Mouse (Mus musculus) cerebral cortex, adult 2 months (tissue): ENCODE data around the gene Tmem179b.

ENCODE experiments used
- WGBS: fragments of 180-500 bp; shearing (Covaris S2); methylation state at CpG from one replicate; pipeline ENCODE4 v1.1.7; 2018; 5-methylcytosine and 5-hydroxymethylcytosine counted together

Gene Tmem179b

GRCm38 (mm10) chr19:8728335-8729099, 45.8 kb downstream of the Tmem179b start:
- WGBS, result 60% methylated on average over 3 of the region's 3 CpGs

GRCm38 (mm10) chr19:8727495-8728114, 46.7 kb downstream of the Tmem179b start:
- 42% methylated on average over 5 of the region's 5 CpGs for WGBS

- 37% methylated on average over 3 of the region's 3 CpGs for WGBS
Observed at GRCm38 (mm10) chr19:8726609-8727390, 47.5 kb downstream of the Tmem179b start.

GRCm38 (mm10) chr19:8725081-8725613, 49.1 kb downstream of the Tmem179b start:
- 52% methylated on average over 4 of the region's 4 CpGs for WGBS

- WGBS, result 7% methylated on average over 2 of the region's 2 CpGs
Observed at GRCm38 (mm10) chr19:8724392-8724791, 49.9 kb downstream of the Tmem179b start.

GRCm38 (mm10) chr19:8723574-8724346, 50.5 kb downstream of the Tmem179b start:
- WGBS, result 1% methylated on average over 20 of the region's 20 CpGs

- WGBS, result under 1% methylated on average over 50 of the region's 50 CpGs
Observed at GRCm38 (mm10) chr19:8722907-8723573, 51.2 kb downstream of the Tmem179b start, which contains the start of gene Slc3a2. TSS of gene Slc3a2 (minus strand) at chr19:8723369.

- WGBS, result 1% methylated on average over 5 of the region's 5 CpGs
Observed at GRCm38 (mm10) chr19:8722559-8722906, 51.7 kb downstream of the Tmem179b start.
